Mouse (Mus musculus) heart, postnatal 4 days (tissue): ENCODE measurements around the gene Xntrpc. TPM values are rescaled to one million over a fixed set of nuclear protein-coding genes. Genes with fewer than 3 reads are reported as not detected.
"Not testable (repeated sequence)": the region's sequence is repeated elsewhere in the genome, so short reads cannot be mapped to it uniquely, and the experiment has no call there.

Experiments
- DNase-seq: peaks from one replicate; pipeline ENCODE4 v3.0.0; 2021
- total RNA-seq, 2 experiments: library from RNA; stranded (reverse); gene quantifications; 2 replicates each; pipeline ENCODE4 v1.2.3; 2021

Gene Xntrpc
- total RNA-seq, result 1 to 10 TPM in 1 of 2 experiments, under 1 TPM in 1; 0.90 to 1.1 TPM

GRCm38 (mm10) chr7:102065046-102065891 lies at the start of gene Xntrpc, which contains the start of the genes Rnf121 and Xndc1:
Gene Xntrpc, plus strand, starts transcription at chr7:102065713.
Gene Rnf121, minus strand, starts transcription at chr7:102065469.
Gene Xndc1, plus strand, starts transcription at chr7:102065511.
- peak; percentile 92 for DNase-seq

DNA sequence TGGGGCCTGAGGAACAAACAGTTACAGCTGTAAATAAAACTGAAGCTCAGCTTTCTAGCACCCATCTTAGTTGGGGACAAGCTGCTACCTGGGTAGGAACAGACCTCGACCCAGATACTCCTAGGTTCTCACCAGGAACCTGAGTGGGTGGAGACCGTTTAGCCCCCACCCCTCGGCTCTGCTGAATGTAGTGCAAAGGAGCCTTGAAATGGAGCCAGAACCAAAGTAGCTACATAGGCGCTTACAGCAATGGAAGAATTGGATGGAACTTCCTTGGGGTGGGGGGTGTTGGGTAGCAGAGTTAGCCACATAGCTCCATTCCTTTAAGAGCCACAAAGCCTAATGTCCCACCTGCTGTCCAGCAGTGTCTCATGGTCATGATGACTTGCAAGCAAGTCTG lies 48.6 kb upstream of the Xntrpc start:
- no peak for DNase-seq

- no peak for DNase-seq
Measured at GRCm38 (mm10) chr7:102017452-102017851, 48.1 kb upstream of the Xntrpc start.

DNA sequence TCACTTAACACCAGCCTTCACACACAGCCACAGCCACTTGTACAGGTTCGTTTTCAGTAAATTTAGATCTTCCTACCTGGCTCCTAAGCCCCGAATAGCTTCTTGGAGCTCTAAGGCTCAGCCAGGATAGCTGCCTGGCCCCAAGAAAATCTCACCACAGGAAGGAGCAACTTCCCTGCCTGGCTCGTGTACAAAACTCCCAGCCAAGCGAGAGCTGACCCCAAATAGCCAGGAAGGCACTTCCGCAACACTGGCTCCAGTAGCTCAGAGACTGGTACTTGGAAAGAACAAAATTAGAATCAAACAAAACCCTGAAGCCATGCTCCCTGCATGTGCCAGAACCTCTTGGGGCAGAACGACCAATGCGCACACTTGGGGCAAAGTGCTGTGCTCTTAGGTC lies 47.5 kb upstream of the Xntrpc start:
- no peak for DNase-seq

DNA sequence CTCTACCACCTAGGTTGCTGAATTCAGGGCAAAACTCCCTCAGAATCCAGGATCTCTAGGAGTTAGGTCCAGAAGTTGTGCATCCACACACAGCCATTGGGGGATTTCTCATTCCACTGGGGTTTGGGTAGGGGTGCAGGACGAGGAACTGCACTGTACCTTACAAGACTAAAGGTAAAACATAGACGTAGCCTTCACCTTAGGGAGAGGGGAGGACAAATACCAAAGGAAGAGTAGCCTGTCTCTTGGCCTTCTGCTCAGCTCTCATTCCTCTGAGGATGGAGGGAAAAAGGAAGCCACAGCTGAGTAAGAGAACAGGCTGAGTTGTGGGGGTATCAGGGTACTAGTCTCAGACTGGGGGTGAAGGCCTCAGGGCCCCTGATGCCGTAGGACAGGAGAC lies 46.9 kb upstream of the Xntrpc start, which contains the start of gene Il18bp:
Il18bp (minus strand) TSS at position 101 of the 400 bp plus-strand sequence.
- DNase-seq, result no peak

GRCm38 (mm10) chr7:102019362-102019761 lies 46.2 kb upstream of the Xntrpc start:
- DNase-seq, result no peak

GRCm38 (mm10) chr7:102020934-102021333 lies 44.6 kb upstream of the Xntrpc start:
- DNase-seq, result not testable (repeated sequence)

- no peak for DNase-seq
Measured at GRCm38 (mm10) chr7:102023821-102024220, 41.7 kb upstream of the Xntrpc start.

DNA sequence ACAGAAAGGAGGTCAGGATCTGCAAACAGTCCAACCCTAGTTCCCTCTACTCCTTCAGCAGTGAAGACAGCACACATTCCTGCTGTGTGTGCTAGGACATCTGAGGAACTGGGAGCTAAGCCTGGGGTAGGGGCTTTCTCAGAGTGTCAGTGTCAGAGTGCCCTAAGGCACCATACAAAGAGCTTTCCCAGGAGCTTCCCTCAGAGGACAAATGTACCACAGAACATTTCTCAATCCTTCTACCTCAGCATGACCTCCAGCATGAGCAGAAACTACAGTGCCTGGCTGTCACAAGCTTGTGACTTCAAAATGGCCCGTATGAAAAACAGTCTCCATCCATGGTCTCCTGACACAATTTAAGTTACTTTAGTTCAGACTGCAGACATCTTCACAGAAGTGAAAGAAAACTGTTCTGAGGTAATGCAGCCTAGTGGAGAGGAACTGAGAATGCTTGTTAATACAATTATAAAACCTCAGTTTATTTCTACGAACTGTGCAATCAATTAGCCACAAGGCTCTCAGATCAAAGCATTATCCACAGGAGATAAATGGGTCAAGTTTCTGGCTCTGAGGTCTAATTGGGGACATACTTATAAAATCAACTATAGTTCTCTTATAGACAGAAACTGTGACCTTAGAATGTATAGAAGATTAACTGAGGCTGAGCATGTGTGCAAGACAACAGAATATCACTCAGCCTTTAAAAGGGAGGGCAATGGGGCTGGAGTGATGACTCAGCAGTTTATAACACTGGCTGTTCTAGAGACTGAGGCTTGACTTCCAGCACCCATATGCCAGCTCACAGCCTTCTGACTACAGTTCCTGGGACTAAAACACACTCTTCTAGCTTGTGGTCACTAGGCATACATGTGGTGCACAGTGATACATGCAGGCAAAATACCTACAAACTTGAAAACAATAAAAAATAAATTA lies 40.1 kb upstream of the Xntrpc start:
- DNase-seq, result no peak

DNA sequence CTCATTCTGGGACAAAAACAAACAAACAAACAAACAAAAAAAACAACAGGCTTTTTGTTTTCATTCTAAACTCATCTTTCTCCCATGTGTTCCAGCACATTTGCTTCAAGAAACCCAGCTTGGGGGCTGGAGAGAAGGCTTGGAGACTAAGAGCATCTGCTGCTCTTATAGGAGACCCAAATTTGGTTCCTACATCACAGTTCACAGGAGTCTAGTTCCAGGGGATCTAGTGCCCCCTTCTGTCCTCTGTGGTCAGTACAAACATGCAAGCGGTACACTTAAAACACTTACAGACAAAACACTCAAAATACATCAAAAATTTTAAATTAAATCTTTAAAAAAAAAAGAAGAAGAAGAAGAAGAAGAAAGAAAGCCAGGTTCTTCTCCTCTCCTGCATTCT lies 30.6 kb upstream of the Xntrpc start:
- no peak for DNase-seq

DNA sequence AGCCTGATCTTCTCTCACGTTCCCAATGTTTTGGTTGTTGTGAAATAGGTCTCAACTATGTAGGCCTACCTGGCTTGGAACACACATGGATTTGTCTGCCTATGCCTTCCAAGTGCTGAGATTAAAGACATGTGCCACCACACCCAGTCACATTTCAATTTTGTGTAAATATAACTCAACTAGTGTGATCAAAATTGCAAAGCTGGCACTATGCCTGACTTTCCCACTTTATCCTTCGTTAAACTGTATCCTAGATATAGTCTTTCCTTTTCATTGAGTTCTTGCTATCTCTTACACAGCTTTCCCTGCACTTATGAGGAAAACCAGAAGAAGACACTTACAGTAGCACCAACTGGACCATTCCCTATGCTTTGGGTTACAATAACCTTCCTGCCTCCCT lies 30.0 kb upstream of the Xntrpc start:
- no peak for DNase-seq

- no peak for DNase-seq
Measured at GRCm38 (mm10) chr7:102037318-102037717, 28.2 kb upstream of the Xntrpc start.

DNA sequence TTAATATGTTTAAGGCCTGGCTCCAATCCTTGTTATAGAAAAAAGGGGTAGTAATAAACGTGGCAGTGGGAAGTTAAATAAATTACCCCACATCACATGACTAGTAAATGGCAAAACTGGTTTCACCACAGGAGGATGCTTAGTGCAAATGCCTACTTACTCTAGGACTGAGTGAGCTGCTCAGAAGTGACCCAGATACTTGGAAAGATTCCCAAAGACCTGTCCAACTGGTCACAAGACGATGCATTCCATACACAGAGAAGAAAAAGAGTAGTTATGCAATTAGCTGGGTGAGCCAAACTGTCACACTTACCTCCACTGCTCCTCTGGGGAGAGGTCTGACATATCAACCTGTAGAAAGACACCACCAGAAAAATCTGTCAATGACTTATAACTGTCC lies 23.2 kb upstream of the Xntrpc start:
- no peak for DNase-seq

GRCm38 (mm10) chr7:102048524-102048923 lies 17.0 kb upstream of the Xntrpc start:
- not testable (repeated sequence) for DNase-seq

- no peak for DNase-seq
Measured at GRCm38 (mm10) chr7:102061353-102061752, 4.2 kb upstream of the Xntrpc start.

- DNase-seq, result no peak
Measured at GRCm38 (mm10) chr7:102062203-102062602, 3.3 kb upstream of the Xntrpc start.

- DNase-seq, result no peak
Measured at GRCm38 (mm10) chr7:102063891-102064290, 1.6 kb upstream of the Xntrpc start.

DNA sequence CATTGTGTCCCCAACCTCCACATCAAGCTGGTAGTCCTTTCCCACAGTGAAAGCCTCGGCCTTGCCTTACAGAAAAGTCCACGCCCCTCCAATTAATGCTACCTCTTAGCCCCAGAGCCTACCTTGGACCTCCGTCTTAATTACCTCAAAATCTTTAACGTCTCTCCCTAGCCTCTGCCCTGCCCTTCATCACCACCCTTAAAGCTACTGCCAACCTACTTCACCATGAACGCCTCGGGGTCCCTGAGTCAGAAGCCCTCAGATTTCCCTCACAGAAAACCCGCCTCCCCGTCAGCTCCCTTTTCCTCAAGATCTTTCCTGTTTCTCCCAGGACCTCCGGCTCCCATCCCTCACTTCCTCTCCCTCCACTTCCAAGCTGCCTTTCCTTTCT lies 863 bp upstream of the Xntrpc start:
- no peak for DNase-seq

DNA sequence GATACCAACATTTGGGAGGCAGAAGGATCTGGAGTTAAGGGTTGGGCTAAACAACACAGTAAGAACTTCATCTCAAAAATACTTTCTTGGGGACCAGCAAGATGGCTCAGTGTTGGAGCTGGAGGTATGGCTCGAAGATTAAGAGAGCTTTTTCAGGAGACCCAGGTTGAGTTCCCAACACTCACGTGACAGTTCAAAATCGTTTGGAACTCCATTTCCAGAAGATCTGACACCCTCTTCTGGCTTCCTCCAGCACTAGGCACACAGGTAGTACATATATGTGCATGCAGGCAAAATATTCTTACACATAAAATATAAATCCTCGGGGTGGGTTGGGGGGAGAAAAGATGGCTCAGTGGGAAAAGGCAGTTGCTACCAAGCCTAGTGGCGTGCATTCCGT lies 850 bp downstream of the Xntrpc start:
- no peak for DNase-seq

DNA sequence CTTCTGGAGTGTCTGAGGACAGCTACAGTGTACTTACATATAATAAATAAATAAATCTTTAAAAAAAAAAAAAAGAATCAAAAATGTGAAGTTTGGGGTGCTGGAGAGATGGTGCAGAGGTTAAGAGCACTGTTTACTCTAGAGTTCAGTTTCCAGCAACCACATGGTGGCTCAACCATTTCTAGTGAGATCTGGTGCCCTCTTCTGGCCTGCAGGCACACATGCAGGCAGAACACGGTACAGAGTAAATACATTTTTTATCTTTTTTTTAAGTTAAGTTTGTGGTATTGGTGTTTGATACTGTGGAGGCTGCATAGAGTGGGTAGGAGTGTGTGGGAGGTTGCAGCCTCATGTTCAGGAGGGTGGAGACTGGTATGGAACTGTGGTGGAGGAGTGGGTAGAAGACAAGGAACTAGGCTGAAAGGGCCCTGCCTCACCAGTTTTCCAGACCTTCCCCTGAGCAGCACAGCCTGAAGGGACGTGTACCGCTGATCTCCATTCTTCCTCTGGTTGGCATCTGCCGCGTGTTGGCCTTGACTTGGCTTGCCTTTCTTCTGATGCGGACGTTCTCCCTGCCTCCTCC lies 11.3 kb downstream of the Xntrpc start:
- no peak for DNase-seq

DNA sequence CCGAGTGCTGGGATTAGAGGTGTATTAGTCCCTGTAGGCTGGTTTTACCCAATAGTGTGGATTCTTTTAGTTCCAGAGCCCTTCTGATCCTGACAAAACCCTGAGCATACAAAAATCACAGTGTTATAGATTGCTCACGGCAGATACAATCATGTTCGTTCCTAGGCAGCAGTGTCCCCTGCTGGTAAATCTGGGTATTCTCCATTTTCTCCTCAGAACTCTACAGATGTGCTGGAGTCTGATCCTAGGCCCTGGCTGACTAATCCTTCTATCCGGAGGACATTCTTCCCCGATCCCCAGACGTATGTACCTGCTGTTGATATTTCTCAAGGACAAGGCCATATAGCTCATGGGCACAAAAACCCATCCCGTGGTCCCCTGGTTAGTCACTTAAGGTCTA lies 13.0 kb downstream of the Xntrpc start:
- peak; percentile 46 for DNase-seq

DNA sequence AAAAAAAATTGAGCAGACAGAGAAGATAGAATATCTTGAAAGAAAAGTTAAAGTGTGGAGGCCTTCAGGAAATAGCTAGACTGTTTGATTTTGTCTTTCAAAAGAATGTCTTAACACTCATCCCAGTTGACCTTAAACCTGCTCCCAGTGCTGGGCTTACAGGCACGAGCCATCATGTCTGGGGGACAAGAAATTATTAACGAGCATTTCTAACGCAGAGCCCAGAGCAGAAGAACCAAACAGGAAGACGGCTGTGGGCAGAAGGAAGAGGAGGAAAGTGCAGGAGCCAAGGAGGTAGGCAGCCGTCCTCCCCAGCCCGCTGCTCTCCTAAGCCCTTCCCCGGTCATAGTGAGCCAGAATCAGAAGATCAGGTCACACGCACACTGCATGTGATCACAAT lies 14.8 kb downstream of the Xntrpc start:
- DNase-seq, result no peak

DNA sequence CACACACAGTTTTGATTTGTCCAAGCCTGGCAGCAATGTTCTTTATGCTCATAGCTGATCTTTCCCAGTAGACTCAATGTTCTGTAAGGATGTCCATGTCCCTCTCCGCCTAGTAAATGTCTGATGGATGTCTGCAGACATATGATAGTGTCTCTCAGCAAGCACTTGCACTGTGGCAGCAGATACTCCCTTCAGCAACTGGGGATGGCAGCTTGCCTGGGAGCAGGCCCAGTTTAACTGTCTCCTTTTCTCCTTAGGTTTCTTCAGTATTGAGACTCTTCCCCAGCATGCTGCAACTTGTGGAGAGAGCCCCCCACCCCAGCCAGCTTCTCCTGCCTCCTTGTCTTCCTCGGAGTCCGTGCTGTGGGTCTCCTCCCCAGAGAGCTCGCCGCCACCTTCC lies 16.3 kb downstream of the Xntrpc start:
- DNase-seq, result no peak
